Mouse (Mus musculus): ENCODE results near the gene Rassf10.

DNA sequence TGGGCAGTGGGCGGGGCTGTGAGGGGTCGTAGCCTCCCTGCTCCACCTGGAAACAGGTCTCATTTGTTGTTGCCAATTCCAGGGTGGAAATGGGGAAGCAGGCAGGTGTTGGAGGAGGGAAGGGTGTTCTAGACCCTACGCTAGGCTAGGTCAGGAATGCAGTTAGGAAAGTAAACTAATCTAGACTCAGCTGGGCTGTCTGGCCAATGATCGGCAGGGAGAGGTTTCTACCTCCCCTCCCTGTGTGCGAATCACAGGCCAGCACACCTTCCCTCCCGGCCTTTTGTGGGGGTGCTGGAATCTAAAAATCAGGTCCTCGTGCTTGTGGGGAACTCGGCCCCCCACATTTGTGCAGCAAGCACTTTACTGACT lies 31.8 kb downstream of the Rassf10 start:
- TF ChIP-seq CTCF (IDR thresholded peaks at IDR 0.05; ENCODE audit: low read depth): no peak
- TF ChIP-seq EP300 (optimal IDR thresholded peaks at IDR 0.05): no peak

All from stomach, postnatal 0 days (tissue).